Mouse (Mus musculus) embryo, embryonic 11 days (tissue): ENCODE results near the gene 1700025G04Rik.

Experiments
- DNase-seq: peaks from one replicate; pipeline ENCODE4 v3.0.0-alpha.2; 2015

The 1700025G04Rik gene

GRCm38 (mm10) chr1:152028718-152029117, 61.2 kb downstream of the 1700025G04Rik start:
- DNase-seq: no peak

GRCm38 (mm10) chr1:152026762-152027161, 63.2 kb downstream of the 1700025G04Rik start:
- DNase-seq: no peak

- DNase-seq: no peak
Observed at GRCm38 (mm10) chr1:152025308-152025707, 64.6 kb downstream of the 1700025G04Rik start.

GRCm38 (mm10) chr1:152024019-152024787, 65.7 kb downstream of the 1700025G04Rik start:
- no peak for DNase-seq

GRCm38 (mm10) chr1:152020812-152021211, 69.1 kb downstream of the 1700025G04Rik start:
- no peak for DNase-seq

GRCm38 (mm10) chr1:152020070-152020469, 69.9 kb downstream of the 1700025G04Rik start:
- no peak for DNase-seq

- peak; percentile 69 for DNase-seq
Observed at GRCm38 (mm10) chr1:152019196-152019595, 70.7 kb downstream of the 1700025G04Rik start.

GRCm38 (mm10) chr1:152018322-152018721, 71.6 kb downstream of the 1700025G04Rik start:
- DNase-seq: no peak

- no peak for DNase-seq
Observed at GRCm38 (mm10) chr1:152016663-152017062, 73.3 kb downstream of the 1700025G04Rik start.

GRCm38 (mm10) chr1:152015555-152016125, 74.3 kb downstream of the 1700025G04Rik start:
- no peak for DNase-seq

GRCm38 (mm10) chr1:152011741-152012140, 78.2 kb downstream of the 1700025G04Rik start:
- no peak for DNase-seq

- no peak for DNase-seq
Observed at GRCm38 (mm10) chr1:152010251-152010980, 79.5 kb downstream of the 1700025G04Rik start.

GRCm38 (mm10) chr1:152008473-152008991, 81.4 kb downstream of the 1700025G04Rik start:
- no peak for DNase-seq

- no peak for DNase-seq
Observed at GRCm38 (mm10) chr1:152006529-152006928, 83.4 kb downstream of the 1700025G04Rik start.

- DNase-seq: no peak
Observed at GRCm38 (mm10) chr1:152004509-152004908, 85.4 kb downstream of the 1700025G04Rik start.

GRCm38 (mm10) chr1:152000461-152000860, 89.5 kb downstream of the 1700025G04Rik start:
- DNase-seq: no peak

- DNase-seq: no peak
Observed at GRCm38 (mm10) chr1:151999424-151999842, 90.5 kb downstream of the 1700025G04Rik start.

- DNase-seq: no peak
Observed at GRCm38 (mm10) chr1:151998721-151999206, 91.2 kb downstream of the 1700025G04Rik start.

GRCm38 (mm10) chr1:151997591-151997990, 92.3 kb downstream of the 1700025G04Rik start:
- no peak for DNase-seq

- DNase-seq: no peak
Observed at GRCm38 (mm10) chr1:151995948-151996697, 93.8 kb downstream of the 1700025G04Rik start.

GRCm38 (mm10) chr1:151994271-151994670, 95.7 kb downstream of the 1700025G04Rik start:
- no peak for DNase-seq

GRCm38 (mm10) chr1:151991505-151991904, 98.4 kb downstream of the 1700025G04Rik start:
- no peak for DNase-seq
